In genomic region chr5:124350350-124350749, GRCm38 (mm10) we compare ENCODE assay signal across 9 mouse cellular contexts. TPM values are rescaled to one million over a fixed set of nuclear protein-coding genes. Genes with fewer than 3 reads are reported as not detected.
A peak's percentile ranks its signal among the peaks of the same experiment; 100 is the strongest.
DNase-seq lines count a peak whose midpoint lies in the region; ATAC-seq and TF ChIP-seq lines count a peak whose summit lies in the region.
"Had no signal": no experiment of that assay in that cellular context is flagged by ENCODE, and none has a peak within 500 bp of the region (broad histone marks: within the 10 kb centered on the region; RNA-seq: fewer than 3 reads in every experiment).

No protein-coding gene starts in this region.

- H3K27me3 ChIP-seq in embryonic facial prominence, embryonic 14.5 days (replicated peaks; ENCODE audit: control insufficient read depth, insufficient read depth, low read length), result no peaks in the 10 kb centered on the region
- no peaks in the 10 kb centered on the region for H3K27me3 ChIP-seq in hindbrain, postnatal 0 days (ENCODE audit: insufficient read depth, low read length)
- no peaks in the 10 kb centered on the region for H3K27me3 ChIP-seq in neural tube, embryonic 14.5 days (ENCODE audit: control insufficient read depth, insufficient read depth, low read length)

- TF ChIP-seq CTCF in layer of hippocampus, adult 2 months (conservative IDR thresholded peaks at IDR 0.05), result no peak
- no peak for TF ChIP-seq CTCF in hindbrain, postnatal 0 days (IDR thresholded peaks at IDR 0.05; ENCODE audit: low read depth)

- H3K27ac ChIP-seq in layer of hippocampus, adult 2 months, result peak overlapping the region; percentile 62; the same call in 1 of the 2 replicates
- H3K27ac ChIP-seq in embryonic facial prominence, embryonic 14.5 days (replicated peaks; ENCODE audit: low read depth, low read length), result peak overlapping the region; percentile 99
- peak overlapping the region; percentile 98 for H3K27ac ChIP-seq in hindbrain, postnatal 0 days
- H3K27ac ChIP-seq in neural tube, embryonic 14.5 days (ENCODE audit: low read depth, low read length), result peak overlapping the region; percentile 94

- peak overlapping the region; percentile 100; the same call in 1 of the 2 replicates for H3K9ac ChIP-seq in embryonic facial prominence, embryonic 14.5 days (ENCODE audit: low read depth, low read length)
- peak overlapping the region; percentile 17 for H3K9ac ChIP-seq in hindbrain, postnatal 0 days (replicated peaks; ENCODE audit: low read length)
- peak overlapping the region; percentile 97; the same call in 1 of the 2 replicates for H3K9ac ChIP-seq in neural tube, embryonic 14.5 days (replicated peaks; ENCODE audit: low read depth, low read length)

- H3K9me3 ChIP-seq in embryonic facial prominence, embryonic 14.5 days (ENCODE audit: control insufficient read depth, low read length), result no peaks in the 10 kb centered on the region
- H3K9me3 ChIP-seq in hindbrain, postnatal 0 days (ENCODE audit: low read length), result no peaks in the 10 kb centered on the region
- no peaks in the 10 kb centered on the region for H3K9me3 ChIP-seq in neural tube, embryonic 14.5 days (ENCODE audit: control insufficient read depth, low read length)
- H3K9me3 ChIP-seq: G1E had no signal

- peaks cover 35% of the 10 kb centered on the region for H3K36me3 ChIP-seq in embryonic facial prominence, embryonic 14.5 days (ENCODE audit: control insufficient read depth, insufficient read depth, low read length)
- peaks cover 19% of the 10 kb centered on the region for H3K36me3 ChIP-seq in hindbrain, postnatal 0 days (ENCODE audit: insufficient read depth, low read length)
- peaks cover 28% of the 10 kb centered on the region for H3K36me3 ChIP-seq in neural tube, embryonic 14.5 days (ENCODE audit: control insufficient read depth, insufficient read depth, low read length)

- no peak overlapping the region for H3K4me3 ChIP-seq in layer of hippocampus, adult 2 months
- no peak overlapping the region for H3K4me3 ChIP-seq in embryonic facial prominence, embryonic 14.5 days (ENCODE audit: low read depth, low read length)
- peak overlapping the region; percentile 96 for H3K4me3 ChIP-seq in hindbrain, postnatal 0 days (ENCODE audit: low read length)
- peak overlapping the region; percentile 87 for H3K4me3 ChIP-seq in neural tube, embryonic 14.5 days (ENCODE audit: low read depth, low read length)

- no peak for ATAC-seq in embryonic facial prominence, embryonic 14.5 days (ENCODE audit: low read depth)
- no peak for ATAC-seq in hindbrain, postnatal 0 days
- ATAC-seq in neural tube, embryonic 14.5 days (ENCODE audit: low read depth), result no peak

- peak overlapping the region; percentile 63 for H3K4me2 ChIP-seq in embryonic facial prominence, embryonic 14.5 days (ENCODE audit: low read depth, low read length)
- peak overlapping the region; percentile 90 for H3K4me2 ChIP-seq in hindbrain, postnatal 0 days (ENCODE audit: low read depth, low read length)
- peak overlapping the region; percentile 97 for H3K4me2 ChIP-seq in neural tube, embryonic 14.5 days (ENCODE audit: low read depth, low read length)

- H3K4me1 ChIP-seq in embryonic facial prominence, embryonic 14.5 days (ENCODE audit: control insufficient read depth, insufficient read depth, low read length), result peaks cover 17% of the 10 kb centered on the region
- peaks cover 14% of the 10 kb centered on the region for H3K4me1 ChIP-seq in hindbrain, postnatal 0 days (ENCODE audit: insufficient read depth, low read length)
- H3K4me1 ChIP-seq in neural tube, embryonic 14.5 days (ENCODE audit: control insufficient read depth, insufficient read depth, low read length), result peaks cover 25% of the 10 kb centered on the region

- 83% methylated on average over 2 of the region's 2 CpGs for WGBS in embryonic facial prominence, embryonic 14.5 days
- 35% methylated on average over 2 of the region's 2 CpGs for WGBS in hindbrain, postnatal 0 days
- 56% methylated on average over 2 of the region's 2 CpGs for WGBS in neural tube, embryonic 14.5 days

- DNase-seq in layer of hippocampus, adult 2 months (ENCODE audit: low spot score in 2 of 2), result no peak
- DNase-seq in layer of hippocampus, adult 9-11 months, result no peak
- peak; percentile 41 for DNase-seq in embryonic facial prominence, embryonic 14.5 days (ENCODE audit: low spot score)
- peak; percentile 59 for DNase-seq in hindbrain, postnatal 0 days (ENCODE audit: low spot score)
- DNase-seq in thymus, postnatal 0 days (ENCODE audit: low spot score), result no peak
- DNase-seq in layer of hippocampus, postnatal 25 days (ENCODE audit: extremely low spot score in 1 of 2, low spot score in 1 of 2), result no peak
- no peak for DNase-seq in layer of hippocampus, adult 11-12 months (ENCODE audit: low spot score)

RNA-seq across cellular contexts. Expression of gene Cdk2ap1, which starts 12.5 kb away (rescaled TPM):
- total RNA-seq in layer of hippocampus, adult 2 months (2021), result 10 to 100 TPM; 83.6 TPM
- polyA plus RNA-seq in embryonic facial prominence, embryonic 14.5 days (2014; fragmentation: Nextera tagmentation; extraction: Ambion mirVana), result 62.2 and 69.7 TPM in 2 replicates
- total RNA-seq in hindbrain, postnatal 0 days (2014; rRNA removed), result 209 and 223 TPM in 2 replicates
- polyA plus RNA-seq in hindbrain, postnatal 0 days (2015; fragmentation: Nextera tagmentation; extraction: Ambion mirVana), result 102 and 109 TPM in 2 replicates
- polyA plus RNA-seq in neural tube, embryonic 14.5 days (2014; fragmentation: Nextera tagmentation; extraction: Ambion mirVana), result 68.5 and 72.5 TPM in 2 replicates
- polyA plus RNA-seq in thymus, postnatal 0 days (2015; fragmentation: Nextera tagmentation; extraction: Ambion mirVana), result 86.3 and 118 TPM in 2 replicates
- total RNA-seq in layer of hippocampus, postnatal 25 days (2021), result 100 to 1,000 TPM in 1 of 2 experiments, 10 to 100 TPM in 1; 97.3 to 104 TPM

RNA-seq across cellular contexts. Expression of gene 2810006K23Rik, which starts 22.5 kb away (rescaled TPM):
- 10 to 100 TPM; 14.5 to 15.4 TPM for total RNA-seq in layer of hippocampus, adult 2 months (2021)
- 9.3 and 10.4 TPM in 2 replicates for polyA plus RNA-seq in embryonic facial prominence, embryonic 14.5 days (2014; fragmentation: Nextera tagmentation; extraction: Ambion mirVana)
- total RNA-seq in hindbrain, postnatal 0 days (2014; rRNA removed), result 8.1 and 12.0 TPM in 2 replicates
- polyA plus RNA-seq in hindbrain, postnatal 0 days (2015; fragmentation: Nextera tagmentation; extraction: Ambion mirVana), result 9.7 and 11.3 TPM in 2 replicates
- polyA plus RNA-seq in neural tube, embryonic 14.5 days (2014; fragmentation: Nextera tagmentation; extraction: Ambion mirVana), result 8.2 and 12.7 TPM in 2 replicates
- 11.0 and 11.9 TPM in 2 replicates for polyA plus RNA-seq in thymus, postnatal 0 days (2015; fragmentation: Nextera tagmentation; extraction: Ambion mirVana)
- 10 to 100 TPM; 13.4 to 16.9 TPM for total RNA-seq in layer of hippocampus, postnatal 25 days (2021)

RNA-seq across cellular contexts. Expression of gene Mphosph9, which starts 22.6 kb away (rescaled TPM):
- total RNA-seq in layer of hippocampus, adult 2 months (2021), result 10 to 100 TPM; 18.9 to 19.3 TPM
- 9.3 and 10.2 TPM in 2 replicates for polyA plus RNA-seq in embryonic facial prominence, embryonic 14.5 days (2014; fragmentation: Nextera tagmentation; extraction: Ambion mirVana)
- total RNA-seq in hindbrain, postnatal 0 days (2014; rRNA removed), result 13.4 and 20.7 TPM in 2 replicates
- 9.2 and 11.1 TPM in 2 replicates for polyA plus RNA-seq in hindbrain, postnatal 0 days (2015; fragmentation: Nextera tagmentation; extraction: Ambion mirVana)
- 15.8 and 18.8 TPM in 2 replicates for polyA plus RNA-seq in neural tube, embryonic 14.5 days (2014; fragmentation: Nextera tagmentation; extraction: Ambion mirVana)
- 16.7 and 21.2 TPM in 2 replicates for polyA plus RNA-seq in thymus, postnatal 0 days (2015; fragmentation: Nextera tagmentation; extraction: Ambion mirVana)
- total RNA-seq in layer of hippocampus, postnatal 25 days (2021), result 10 to 100 TPM; 13.7 to 22.4 TPM

Comparison
In these comparisons a context has a peak if more than half of its experiments do, and no peak if none do; other contexts are left out.
1. DNase-seq: peak in embryonic facial prominence, embryonic 14.5 days (single experiment) and hindbrain, postnatal 0 days (single experiment); none in layer of hippocampus, adult 2 months (0 of 2), layer of hippocampus, adult 9-11 months (single experiment), thymus, postnatal 0 days (single experiment), layer of hippocampus, postnatal 25 days (0 of 2) and layer of hippocampus, adult 11-12 months (single experiment).
2. H3K4me3 ChIP-seq: peak in hindbrain, postnatal 0 days (single experiment) and neural tube, embryonic 14.5 days (single experiment); none in layer of hippocampus, adult 2 months (single experiment) and embryonic facial prominence, embryonic 14.5 days (single experiment).
3. H3K9ac ChIP-seq: peak in every context shown above with its lines; median percentile 100 in embryonic facial prominence, embryonic 14.5 days; 97 in neural tube, embryonic 14.5 days; 17 in hindbrain, postnatal 0 days.
4. Peak in every context shown above with its lines, with median percentiles within 50 percentile points of each other: H3K27ac ChIP-seq and H3K4me2 ChIP-seq.